Mouse (Mus musculus) naive thymus-derived CD4-positive, alpha-beta T cell, adult 2 months (primary cell): ENCODE data around the gene Fez2.

Experiments used
- DNase-seq: peaks from one replicate; pipeline ENCODE4 v3.0.0-alpha.2; 2011; ENCODE audit warnings: low read depth

Fez2 gene

DNA sequence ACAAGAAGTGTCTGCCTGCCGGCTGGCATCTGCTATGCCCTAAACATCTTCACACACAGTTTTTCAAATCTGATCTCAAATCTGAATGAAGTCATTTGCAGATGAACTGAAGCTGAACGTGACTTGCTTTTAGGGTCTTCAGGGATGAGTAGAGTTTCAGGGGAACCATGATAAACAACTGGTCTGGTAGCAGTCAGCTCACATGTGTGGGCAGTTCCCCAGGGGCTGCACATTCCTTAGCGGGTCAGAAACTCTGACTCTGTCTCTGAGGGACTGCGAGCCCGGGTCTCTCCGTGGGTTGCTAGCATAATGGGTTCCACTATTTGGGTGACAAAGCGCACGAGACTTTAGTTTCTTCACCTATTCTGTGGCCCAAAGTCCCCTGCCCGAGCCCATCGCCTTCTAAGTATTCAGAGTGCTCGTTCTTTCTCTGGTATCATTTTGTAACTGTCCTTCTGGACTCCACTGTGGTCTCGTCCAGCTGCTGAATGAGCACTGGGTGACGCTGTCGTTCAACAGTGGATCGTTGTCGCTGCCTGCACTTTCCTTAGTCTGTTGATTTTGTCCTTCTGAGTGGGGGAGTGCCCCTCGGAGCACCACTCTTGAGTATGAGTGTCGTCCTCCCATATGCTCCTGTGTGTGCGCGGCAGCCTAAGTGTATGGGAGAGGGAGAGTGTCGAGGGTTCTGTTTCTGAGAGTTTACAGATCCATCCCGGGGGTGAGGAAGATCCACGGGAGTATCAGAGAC is 53.2 kb downstream of the Fez2 start:
- DNase-seq: no peak

DNA sequence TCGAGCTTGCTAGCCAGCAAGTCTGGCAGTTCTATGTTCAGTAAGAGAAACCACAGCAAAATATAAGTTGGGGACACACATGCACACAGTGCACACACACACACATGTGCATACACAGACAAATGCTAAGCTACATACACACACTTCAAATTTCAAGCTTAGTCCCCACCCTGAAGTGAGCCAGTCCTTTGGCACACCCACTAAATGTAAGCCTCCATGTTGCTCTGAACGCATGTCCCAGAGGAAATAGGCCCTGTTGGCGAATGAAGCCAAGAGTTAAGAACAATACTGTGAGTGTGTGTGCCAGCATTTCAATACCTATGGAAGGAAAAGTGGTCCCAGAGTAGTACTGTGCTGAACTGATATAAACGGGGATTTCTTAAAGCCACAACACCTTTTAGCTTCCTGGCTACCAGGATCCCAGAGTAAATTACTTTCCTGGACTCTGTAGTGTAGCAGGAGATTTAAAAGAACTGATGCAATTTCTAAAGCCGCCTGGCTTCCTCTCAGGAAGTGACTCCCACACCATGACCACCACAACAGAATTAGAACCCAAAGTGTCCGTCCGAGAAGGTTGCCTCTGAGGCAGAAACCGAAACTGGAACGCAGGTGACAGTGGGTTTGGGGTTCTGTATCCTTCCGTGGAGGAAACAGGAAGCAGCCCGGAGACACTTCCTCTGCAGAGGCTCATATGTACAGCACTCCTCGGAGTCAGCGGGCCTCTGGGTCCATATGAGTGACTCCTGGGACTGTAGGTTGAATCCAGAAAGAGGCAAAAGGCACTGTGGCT is 55.8 kb downstream of the Fez2 start:
- DNase-seq: peak; percentile 82

DNA sequence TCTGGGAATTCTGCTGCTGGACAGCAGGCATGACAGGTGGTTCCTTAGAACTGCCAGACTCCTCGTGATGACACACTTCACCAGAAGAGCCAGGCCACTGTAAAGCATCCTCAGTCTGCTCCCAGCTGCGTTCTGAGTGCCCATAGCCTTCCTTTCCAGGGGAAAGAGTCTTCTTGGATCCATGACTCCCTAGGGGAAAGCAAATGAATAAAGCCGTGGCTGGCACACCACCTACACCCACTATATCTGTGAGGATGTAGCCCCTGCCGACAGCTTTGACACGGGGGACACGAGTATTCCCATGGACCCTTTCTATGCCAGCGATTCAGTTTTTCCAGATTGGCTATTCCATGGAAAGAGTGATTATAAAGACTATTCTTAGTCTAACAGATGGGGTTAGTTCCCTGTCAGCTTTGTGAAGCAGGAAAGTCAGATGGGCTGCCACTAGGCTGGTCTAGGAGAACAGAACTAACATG is 59.7 kb downstream of the Fez2 start:
- DNase-seq: no peak

DNA sequence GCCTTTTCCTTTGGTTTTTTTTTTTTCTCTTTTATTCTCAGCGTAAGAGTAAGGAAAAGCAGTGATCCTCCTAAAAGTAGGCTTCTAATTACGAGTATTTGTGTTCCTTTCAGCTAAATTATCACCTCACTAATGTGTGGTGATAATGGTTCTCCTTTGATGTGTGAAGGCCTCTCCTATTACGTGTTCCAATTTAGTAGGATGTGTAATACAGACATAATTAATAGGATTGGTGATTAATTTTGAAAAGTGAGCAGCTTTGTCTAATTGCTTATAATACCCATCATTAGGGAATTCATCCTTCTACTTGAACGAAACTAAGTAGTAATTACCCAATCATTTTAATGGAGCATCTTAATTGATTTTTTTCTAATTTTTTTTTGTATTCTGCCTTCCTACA is 60.2 kb downstream of the Fez2 start:
- no peak for DNase-seq

DNA sequence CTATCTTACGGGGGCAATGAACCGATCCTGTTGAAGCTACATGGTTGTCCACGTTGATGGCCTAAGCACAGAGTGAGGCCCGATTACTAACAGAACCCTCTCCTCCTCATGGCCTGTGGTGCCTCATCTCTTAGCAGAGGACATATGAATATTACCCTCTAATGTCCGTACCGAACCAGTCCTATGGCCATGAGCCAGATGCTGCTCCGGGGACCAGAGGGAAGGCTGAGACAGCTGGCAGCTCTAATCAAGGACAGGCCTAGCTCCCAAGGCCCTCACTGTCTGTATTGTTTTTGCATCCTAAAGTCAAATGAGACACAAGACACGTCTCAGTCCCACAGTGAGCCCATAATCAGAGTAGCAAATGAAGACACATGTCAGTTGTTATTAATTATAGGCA is 62.3 kb downstream of the Fez2 start:
- DNase-seq: no peak

DNA sequence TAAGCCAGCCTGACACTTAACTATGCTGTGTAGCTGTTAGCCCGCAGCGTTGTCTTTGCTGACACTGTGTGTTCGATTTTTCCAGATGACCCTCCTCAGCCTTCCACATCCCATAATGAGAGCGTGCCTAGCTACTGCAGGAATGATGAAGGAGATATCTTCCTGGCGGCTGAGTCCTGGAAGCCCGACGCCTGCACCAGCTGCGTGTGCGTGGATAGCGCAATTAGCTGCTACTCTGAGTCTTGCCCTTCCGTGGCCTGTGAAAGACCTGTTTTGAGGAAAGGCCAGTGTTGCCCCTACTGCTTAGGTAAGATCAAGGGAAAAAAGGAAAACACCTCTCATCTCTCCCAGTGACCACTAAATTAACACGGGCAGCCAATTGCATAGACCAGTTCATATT is 63.1 kb downstream of the Fez2 start:
- DNase-seq: no peak

DNA sequence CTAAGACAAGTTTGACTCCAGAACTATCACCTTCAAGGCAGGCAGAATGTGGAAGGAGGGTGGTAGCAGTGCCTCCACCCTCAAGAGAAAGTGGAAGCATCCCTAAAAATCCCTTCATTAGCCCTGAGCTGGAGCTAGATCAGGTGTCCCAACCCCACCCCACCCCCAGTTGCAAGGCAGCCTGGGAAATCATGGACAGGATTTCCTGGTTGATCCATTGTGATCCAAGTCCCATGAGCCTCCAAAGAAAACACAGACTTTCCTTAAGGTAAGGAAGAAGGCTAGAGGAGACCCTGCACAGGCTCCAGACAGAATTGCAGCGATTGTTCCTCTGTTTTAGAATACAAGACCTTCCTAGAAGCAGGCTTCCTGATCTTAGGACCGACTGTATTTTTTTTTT is 63.5 kb downstream of the Fez2 start:
- DNase-seq: no peak

DNA sequence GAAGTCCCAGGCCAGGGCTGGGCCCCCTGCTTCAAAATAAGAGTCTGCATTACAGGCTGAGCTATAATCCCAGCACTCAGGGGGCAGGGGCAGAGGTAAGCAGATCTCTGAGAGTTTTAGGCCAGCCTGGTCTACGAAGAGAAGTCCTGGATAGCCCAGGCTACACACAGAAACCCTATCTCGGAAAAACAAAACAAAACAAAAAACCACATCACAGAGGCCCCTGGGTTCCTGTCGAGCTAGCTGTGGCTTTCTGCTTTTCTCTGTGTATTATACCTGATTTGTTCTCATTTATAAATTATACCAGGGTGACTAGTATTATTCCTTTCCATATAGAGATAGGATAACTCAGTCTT is 65.5 kb downstream of the Fez2 start:
- peak; percentile 80 for DNase-seq

DNA sequence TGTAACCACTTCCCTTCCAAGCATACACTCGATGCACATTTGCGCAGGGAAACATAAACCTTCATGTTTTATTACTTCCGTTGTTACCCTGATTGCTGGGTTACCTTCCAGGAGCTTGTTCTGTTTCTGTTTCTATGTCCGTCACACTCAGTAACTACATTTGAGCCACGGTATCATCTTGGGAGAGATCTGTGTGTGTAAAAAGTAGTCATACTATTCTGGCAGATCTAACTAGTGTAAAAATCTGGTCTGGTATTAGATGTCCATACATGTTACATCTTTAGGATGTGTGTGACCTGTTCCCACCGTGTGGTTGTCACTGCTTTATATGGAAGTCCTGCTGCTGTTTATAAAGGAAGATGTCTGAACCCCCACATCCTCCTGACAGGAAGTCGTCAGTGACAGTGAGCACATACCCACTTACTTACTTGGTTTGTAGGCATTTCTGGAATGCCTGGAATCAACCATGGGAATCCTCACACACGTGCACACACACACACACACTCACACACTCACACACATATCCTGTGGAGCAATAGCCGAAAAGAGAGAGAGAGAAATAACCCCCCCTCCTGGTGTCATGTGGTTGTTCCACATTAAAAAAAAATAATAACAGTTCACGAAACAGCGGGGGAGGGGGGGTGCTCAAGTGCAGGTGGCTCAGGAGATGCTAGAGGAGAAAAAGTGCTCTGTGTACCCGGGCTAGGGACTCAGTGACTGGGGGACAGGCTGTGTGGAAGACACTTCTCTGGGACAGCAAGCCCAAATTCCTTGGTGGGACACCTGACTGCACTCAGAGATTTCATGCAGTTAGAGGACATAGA is 66.1 kb downstream of the Fez2 start:
- peak; percentile 89 for DNase-seq

DNA sequence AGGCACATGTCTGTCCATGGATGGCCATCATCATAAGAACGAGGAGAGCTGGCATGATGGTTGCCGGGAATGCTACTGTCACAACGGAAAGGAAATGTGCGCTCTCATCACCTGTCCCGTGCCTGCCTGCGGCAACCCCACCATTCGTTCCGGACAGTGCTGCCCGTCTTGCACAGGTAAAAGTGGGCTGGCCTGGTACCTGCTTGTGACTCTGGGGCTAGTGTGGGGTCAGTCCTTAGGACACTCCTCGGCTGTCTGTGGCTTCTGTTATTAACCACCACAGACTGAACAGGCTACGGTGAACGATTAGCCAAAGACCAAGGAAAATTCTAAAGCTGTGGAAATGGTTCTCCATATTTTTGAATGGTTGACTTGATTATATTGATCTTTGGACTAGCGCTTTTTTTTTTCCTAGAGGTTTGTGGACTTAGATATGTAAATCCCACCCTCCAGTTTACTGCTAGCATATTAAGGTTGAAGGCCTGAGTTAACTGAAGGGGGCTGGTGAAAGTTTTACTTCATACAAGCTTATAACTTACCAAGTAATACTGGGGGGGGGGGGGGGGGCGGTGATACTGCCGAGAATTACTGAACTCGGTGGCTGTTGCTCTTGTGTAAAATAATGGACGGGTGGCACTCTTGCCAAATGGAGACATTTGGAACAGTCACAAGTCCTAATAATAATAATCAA is 70.7 kb downstream of the Fez2 start:
- no peak for DNase-seq

DNA sequence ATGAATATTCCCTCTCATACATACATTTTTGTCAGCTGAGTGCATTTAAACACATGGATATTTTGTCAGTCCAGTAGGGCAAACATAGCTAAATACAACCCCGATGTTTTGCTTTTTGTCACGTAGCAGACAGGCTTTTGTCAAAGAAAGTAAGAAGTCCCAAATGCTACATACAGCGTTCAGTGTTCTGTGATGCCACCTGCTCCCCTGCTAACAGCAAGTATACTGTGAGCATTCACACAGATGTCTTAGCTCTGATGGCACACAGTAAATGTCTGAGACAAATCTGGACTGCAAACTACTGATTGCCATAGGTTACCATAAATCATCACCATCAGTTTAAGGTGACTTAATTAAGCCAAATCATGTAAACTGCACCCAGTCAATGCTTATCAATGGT is 74.3 kb downstream of the Fez2 start:
- no peak for DNase-seq

DNA sequence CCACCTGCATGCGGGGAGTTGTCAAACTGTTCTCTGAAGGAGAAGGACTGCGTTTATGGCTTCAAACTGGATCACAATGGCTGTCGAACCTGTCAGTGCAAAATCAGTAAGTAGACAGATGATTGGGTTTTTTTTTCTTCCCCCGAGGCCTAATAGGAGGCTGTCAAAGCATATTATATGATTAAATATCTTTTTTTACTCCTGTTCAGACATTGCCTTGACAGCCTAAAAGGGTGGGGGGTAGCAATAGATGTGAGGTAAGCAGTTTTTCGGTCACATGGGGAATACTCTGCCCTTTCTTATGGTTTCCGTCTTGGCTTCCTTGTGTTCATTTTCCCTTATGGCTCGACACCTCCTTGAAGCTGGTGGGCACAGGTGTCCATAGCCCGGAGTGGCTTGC is 82.7 kb downstream of the Fez2 start:
- no peak for DNase-seq

DNA sequence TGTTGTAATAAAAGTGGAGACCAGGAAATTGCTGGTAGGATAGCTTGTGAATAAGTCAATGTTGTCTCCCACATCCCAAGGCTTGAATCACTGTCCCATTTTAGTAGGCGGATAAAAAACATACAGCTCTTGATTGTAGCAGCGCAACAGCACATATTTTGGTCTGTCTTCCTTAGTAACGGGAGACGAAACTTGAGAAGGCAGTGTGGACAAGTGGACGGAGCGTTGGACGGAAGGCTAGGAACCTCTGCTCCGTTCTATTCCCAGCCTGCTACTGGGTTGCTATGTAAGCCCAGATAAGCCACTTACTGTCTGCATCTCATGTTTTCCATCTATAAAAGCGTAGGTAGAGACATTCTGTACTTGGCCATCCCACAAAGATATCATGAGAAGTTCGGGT is 84.7 kb downstream of the Fez2 start:
- no peak for DNase-seq

DNA sequence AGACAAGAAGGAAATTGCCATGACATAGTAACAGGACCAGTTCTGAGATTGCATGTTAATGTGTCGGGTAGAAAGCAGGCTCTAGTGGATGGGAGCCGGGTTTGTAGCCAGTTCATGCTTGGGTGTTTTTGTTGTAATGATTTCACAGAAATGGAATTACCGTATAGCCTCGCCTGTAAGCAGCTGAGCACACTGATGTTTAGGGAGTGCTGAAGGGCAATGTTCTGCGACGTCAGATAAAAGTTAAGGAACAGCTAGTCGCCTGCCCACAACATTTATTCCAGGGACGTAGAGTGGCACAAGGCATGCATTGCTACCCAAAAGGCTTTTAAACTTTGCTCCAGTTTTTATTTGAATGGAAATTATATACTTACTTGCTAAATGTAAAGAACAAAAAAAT is 86.5 kb downstream of the Fez2 start:
- DNase-seq: no peak

DNA sequence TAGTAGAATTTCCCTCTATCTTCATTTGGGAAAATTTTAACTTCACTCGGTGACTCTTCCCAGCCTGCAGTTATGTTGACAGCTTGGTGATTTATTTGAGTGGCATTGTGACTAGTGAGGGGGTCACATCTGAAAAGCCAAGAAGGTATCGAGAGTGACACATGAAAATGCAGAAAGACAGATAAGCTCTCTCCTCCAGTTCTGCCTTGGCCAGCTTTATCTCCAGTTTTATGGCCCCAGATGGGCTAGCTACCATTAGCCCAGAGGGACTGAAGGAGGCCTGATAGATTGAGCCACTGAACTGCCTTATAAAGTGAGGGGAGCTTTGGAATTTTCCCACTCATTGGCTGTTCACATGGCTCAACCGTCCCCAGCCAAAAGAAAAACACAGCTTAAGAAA is 89.7 kb downstream of the Fez2 start:
- no peak for DNase-seq

DNA sequence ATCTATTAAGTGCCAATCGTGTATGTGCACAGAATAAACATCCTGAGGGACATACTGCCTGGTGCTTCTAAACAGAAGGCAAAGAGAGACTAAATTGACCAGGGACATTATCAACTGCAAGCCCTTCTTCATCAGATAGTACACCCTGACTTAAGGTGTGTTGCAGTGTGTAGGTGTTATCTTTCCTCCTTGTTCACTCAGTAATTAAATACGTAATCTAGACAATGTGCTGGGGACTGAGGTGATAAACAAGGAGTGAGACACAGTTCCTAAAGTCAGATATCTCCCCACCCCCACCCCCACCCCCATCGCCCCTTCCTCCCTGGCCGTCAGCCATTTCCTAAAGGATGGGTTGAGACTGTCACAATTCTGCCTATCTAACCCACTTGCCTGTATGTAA is 90.8 kb downstream of the Fez2 start:
- DNase-seq: no peak

DNA sequence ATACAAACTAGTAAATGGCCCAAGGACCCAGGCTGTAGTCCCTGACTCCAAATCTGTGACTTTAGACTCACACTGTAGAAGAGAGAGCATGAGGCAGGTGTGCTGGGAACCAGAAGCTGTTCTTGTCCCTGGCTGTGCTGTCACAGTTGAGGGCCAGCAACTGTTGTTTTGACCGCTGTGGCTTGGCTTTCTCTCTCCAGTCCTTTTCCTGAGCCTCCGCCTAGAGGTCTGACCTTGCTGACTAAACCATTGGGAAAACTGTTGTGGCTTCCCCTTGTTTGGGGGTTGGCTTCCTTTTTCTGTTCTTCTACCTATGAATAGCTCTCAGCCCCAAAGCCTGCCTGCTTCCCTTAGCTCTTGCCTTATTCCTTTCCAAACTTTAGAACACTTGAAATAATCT is 91.6 kb downstream of the Fez2 start:
- DNase-seq: no peak

DNA sequence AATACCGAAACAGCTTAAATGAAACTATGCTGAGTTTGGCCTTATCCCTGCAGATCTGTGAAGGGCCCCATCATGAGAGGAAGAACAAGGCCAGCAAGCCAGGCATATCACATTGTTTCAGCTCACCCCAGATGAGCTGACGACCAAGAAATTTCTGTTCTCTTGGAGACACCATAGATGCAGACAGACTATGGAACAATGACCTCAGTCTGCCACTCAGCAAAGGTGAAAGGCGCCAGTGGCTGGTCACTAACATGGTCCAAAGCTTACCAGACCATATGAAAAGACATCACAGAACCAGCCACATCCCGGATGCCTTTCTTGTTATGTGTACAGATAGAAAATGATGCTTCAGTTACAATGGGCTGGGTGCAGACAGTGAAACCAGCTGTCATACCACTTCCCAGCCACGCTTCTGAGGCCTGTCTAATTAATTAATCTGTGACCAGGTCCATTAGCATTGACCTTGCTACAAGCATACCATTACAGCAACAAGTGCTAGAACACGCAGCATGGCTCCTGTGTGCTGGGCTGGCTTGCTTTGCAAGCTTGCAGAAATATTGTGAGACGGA is 92.1 kb downstream of the Fez2 start:
- no peak for DNase-seq

DNA sequence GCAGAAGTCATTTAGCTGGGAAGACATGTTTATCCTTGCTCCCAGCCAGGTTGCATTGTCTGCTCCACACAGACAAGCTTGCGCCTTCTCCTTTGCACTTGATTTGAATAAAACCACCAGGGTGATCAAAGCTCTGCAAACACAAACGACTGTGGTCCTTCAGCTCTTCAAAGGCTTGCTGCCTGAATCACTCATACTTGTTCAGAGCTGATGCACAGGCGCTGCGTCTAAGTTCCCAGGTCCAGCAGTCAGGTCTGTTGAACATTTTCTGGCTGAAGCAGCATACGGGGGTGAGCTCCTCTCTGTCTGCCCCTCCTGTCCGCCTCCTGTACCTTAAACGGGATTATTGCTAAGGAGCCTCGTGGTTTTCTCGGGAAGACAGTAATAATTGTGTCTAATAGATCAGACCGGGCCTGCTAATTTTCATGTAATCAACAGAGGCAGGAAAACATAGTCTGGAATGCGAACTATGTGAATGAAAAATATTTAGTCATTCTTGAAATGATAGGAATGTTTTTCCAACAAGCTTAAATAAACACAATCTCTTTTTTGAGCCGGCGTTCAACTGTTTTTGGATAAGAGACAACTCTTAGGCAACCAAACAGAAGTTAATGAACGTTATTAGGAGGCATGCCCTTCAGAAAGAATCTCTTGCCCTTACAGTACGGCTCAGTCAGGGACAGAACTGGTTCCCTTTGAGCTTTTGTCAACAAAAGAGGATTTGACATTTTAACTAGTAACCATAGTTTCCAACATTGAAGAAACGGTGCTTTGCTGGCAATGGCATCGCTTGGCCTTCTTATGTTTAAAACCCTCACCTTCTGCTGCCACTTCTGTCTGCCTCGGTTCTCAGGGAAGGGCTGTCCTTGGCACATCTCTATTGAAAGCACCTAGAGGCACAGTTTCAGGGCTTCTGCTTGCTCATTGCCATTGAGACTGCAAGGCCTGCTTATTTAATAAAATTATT is 95.3 kb downstream of the Fez2 start:
- no peak for DNase-seq

DNA sequence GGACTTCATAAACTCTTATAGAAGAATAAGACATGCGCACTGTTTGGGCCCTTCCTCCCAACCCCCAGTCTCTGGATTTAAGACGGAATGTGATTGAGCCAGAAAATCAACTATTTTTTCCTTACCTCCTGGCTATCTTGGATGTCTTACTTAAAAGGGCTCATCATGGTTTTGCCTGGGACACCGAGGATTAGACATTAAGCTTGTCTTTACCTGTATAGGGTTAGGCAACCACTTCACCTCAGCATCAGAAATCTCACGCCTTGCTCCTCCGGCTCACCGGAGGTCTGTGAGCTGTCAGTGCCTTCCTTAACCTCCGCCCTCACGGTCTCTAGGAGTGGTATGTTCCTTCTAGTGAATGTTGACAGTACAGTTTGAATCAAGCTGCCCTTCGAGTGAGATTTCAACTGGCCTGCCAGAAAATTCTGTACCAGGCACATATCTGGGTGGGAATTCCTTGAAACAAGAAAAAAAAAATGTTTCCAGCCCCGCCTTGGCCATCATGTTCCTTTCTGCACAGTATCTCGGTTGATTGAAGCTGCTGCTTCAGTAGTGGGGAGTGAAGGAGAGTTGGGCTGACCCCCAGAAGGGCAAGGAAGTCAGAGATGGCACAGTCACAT is 96.6 kb downstream of the Fez2 start:
- no peak for DNase-seq
